Mouse (Mus musculus): Measurements from ENCODE around the gene Ipo9. TPM values are rescaled to one million over a fixed set of nuclear protein-coding genes. Genes with fewer than 3 reads are reported as not detected.

The Ipo9 gene
- polyA plus RNA-seq, 1 experiment from 2014 or later = 176 TPM

GRCm38 (mm10) chr1:135368245-135368644 lies 62.1 kb downstream of the Ipo9 start:
- no peaks in the 10 kb centered on the region for H3K27me3 ChIP-seq (ENCODE audit: control insufficient read depth, insufficient read depth, low read length)
- H3K4me3 ChIP-seq (ENCODE audit: low read length) = peak overlapping the region; percentile 45
- peak overlapping the region; percentile 88 for H3K4me2 ChIP-seq (replicated peaks; ENCODE audit: low read depth, low read length)
- H3K27ac ChIP-seq (ENCODE audit: low read depth, low read length) = no peak overlapping the region
- no peaks in the 10 kb centered on the region for H3K36me3 ChIP-seq (ENCODE audit: control insufficient read depth, insufficient read depth, low read length)
- 0 out of 2 replicates have a peak, but pooled peaks cover 4% of the 10 kb centered on the region for H3K4me1 ChIP-seq (ENCODE audit: control insufficient read depth, insufficient read depth, low read length)
- no peaks in the 10 kb centered on the region for H3K9me3 ChIP-seq (ENCODE audit: control insufficient read depth, low read length)
- WGBS = under 1% methylated on average over 20 of the region's 20 CpGs
- peak overlapping the region; percentile 50; the same call in 1 of the 2 replicates for H3K9ac ChIP-seq (ENCODE audit: low read depth, low read length)
- ATAC-seq (ENCODE audit: low FRiP score, low TSS enrichment) = peak; percentile 59

GRCm38 (mm10) chr1:135367595-135367994 lies 62.7 kb downstream of the Ipo9 start:
- no peaks in the 10 kb centered on the region for H3K36me3 ChIP-seq (ENCODE audit: control insufficient read depth, insufficient read depth, low read length)
- no peaks in the 10 kb centered on the region for H3K27me3 ChIP-seq (ENCODE audit: control insufficient read depth, insufficient read depth, low read length)
- no peak for ATAC-seq (ENCODE audit: low FRiP score, low TSS enrichment)
- no peak overlapping the region for H3K27ac ChIP-seq (ENCODE audit: low read depth, low read length)
- 0 out of 2 replicates have a peak, but pooled peaks cover 4% of the 10 kb centered on the region for H3K4me1 ChIP-seq (ENCODE audit: control insufficient read depth, insufficient read depth, low read length)
- no peak overlapping the region for H3K4me3 ChIP-seq (ENCODE audit: low read length)
- H3K4me2 ChIP-seq (replicated peaks; ENCODE audit: low read depth, low read length) = no peak overlapping the region
- no peak overlapping the region for H3K9ac ChIP-seq (ENCODE audit: low read depth, low read length)
- WGBS = 69% methylated on average over 8 of the region's 8 CpGs
- H3K9me3 ChIP-seq (ENCODE audit: control insufficient read depth, low read length) = no peaks in the 10 kb centered on the region

- WGBS = 74% methylated on average over 7 of the region's 7 CpGs
- Histone ChIP-seq H3K36me3 (ENCODE audit: control insufficient read depth, insufficient read depth, low read length) (no peaks in the 10 kb centered on the region), H3K9me3 (ENCODE audit: control insufficient read depth, low read length) (no peaks in the 10 kb centered on the region), H3K27ac (ENCODE audit: low read depth, low read length) (no peak overlapping the region), H3K4me1 (ENCODE audit: control insufficient read depth, insufficient read depth, low read length) (0 out of 2 replicates have a peak, but pooled peaks cover 4% of the 10 kb centered on the region), H3K27me3 (ENCODE audit: control insufficient read depth, insufficient read depth, low read length) (no peaks in the 10 kb centered on the region), H3K4me2 (replicated peaks; ENCODE audit: low read depth, low read length) (no peak overlapping the region), H3K9ac (ENCODE audit: low read depth, low read length) (no peak overlapping the region), H3K4me3 (ENCODE audit: low read length) (no peak overlapping the region)
- no peak for ATAC-seq (ENCODE audit: low FRiP score, low TSS enrichment)
Measured at GRCm38 (mm10) chr1:135367005-135367404, 63.3 kb downstream of the Ipo9 start.

GRCm38 (mm10) chr1:135366380-135366779 lies 63.9 kb downstream of the Ipo9 start:
- Histone ChIP-seq H3K27ac (ENCODE audit: low read depth, low read length) (no peak overlapping the region), H3K4me2 (replicated peaks; ENCODE audit: low read depth, low read length) (no peak overlapping the region), H3K4me1 (ENCODE audit: control insufficient read depth, insufficient read depth, low read length) (0 out of 2 replicates have a peak, but pooled peaks cover 4% of the 10 kb centered on the region), H3K9me3 (ENCODE audit: control insufficient read depth, low read length) (no peaks in the 10 kb centered on the region), H3K9ac (ENCODE audit: low read depth, low read length) (no peak overlapping the region), H3K4me3 (ENCODE audit: low read length) (no peak overlapping the region), H3K27me3 (ENCODE audit: control insufficient read depth, insufficient read depth, low read length) (no peaks in the 10 kb centered on the region), H3K36me3 (ENCODE audit: control insufficient read depth, insufficient read depth, low read length) (no peaks in the 10 kb centered on the region)
- ATAC-seq (ENCODE audit: low FRiP score, low TSS enrichment) = no peak

- H3K4me3 ChIP-seq (ENCODE audit: low read length) = no peak overlapping the region
- H3K36me3 ChIP-seq (ENCODE audit: control insufficient read depth, insufficient read depth, low read length) = no peaks in the 10 kb centered on the region
- H3K27ac ChIP-seq (ENCODE audit: low read depth, low read length) = no peak overlapping the region
- no peaks in the 10 kb centered on the region for H3K27me3 ChIP-seq (ENCODE audit: control insufficient read depth, insufficient read depth, low read length)
- H3K4me2 ChIP-seq (replicated peaks; ENCODE audit: low read depth, low read length) = no peak overlapping the region
- H3K9me3 ChIP-seq (ENCODE audit: control insufficient read depth, low read length) = no peaks in the 10 kb centered on the region
- WGBS = 80% methylated on average over 8 of the region's 8 CpGs
- H3K4me1 ChIP-seq (ENCODE audit: control insufficient read depth, insufficient read depth, low read length) = no peaks in the 10 kb centered on the region
- ATAC-seq (ENCODE audit: low FRiP score, low TSS enrichment) = no peak
- no peak overlapping the region for H3K9ac ChIP-seq (ENCODE audit: low read depth, low read length)
Measured at GRCm38 (mm10) chr1:135363446-135363845, 66.9 kb downstream of the Ipo9 start.

GRCm38 (mm10) chr1:135362115-135362514 lies 68.2 kb downstream of the Ipo9 start:
- H3K4me1 ChIP-seq (ENCODE audit: control insufficient read depth, insufficient read depth, low read length) = no peaks in the 10 kb centered on the region
- H3K9ac ChIP-seq (ENCODE audit: low read depth, low read length) = no peak overlapping the region
- H3K4me2 ChIP-seq (replicated peaks; ENCODE audit: low read depth, low read length) = no peak overlapping the region
- H3K4me3 ChIP-seq (ENCODE audit: low read length) = no peak overlapping the region
- no peaks in the 10 kb centered on the region for H3K36me3 ChIP-seq (ENCODE audit: control insufficient read depth, insufficient read depth, low read length)
- ATAC-seq (ENCODE audit: low FRiP score, low TSS enrichment) = no peak
- no peaks in the 10 kb centered on the region for H3K9me3 ChIP-seq (ENCODE audit: control insufficient read depth, low read length)
- no peak overlapping the region for H3K27ac ChIP-seq (ENCODE audit: low read depth, low read length)
- no peaks in the 10 kb centered on the region for H3K27me3 ChIP-seq (ENCODE audit: control insufficient read depth, insufficient read depth, low read length)

- ATAC-seq (ENCODE audit: low FRiP score, low TSS enrichment) = no peak
- H3K36me3 ChIP-seq (ENCODE audit: control insufficient read depth, insufficient read depth, low read length) = no peaks in the 10 kb centered on the region
- H3K27ac ChIP-seq (ENCODE audit: low read depth, low read length) = no peak overlapping the region
- H3K4me2 ChIP-seq (replicated peaks; ENCODE audit: low read depth, low read length) = no peak overlapping the region
- no peaks in the 10 kb centered on the region for H3K9me3 ChIP-seq (ENCODE audit: control insufficient read depth, low read length)
- no peak overlapping the region for H3K9ac ChIP-seq (ENCODE audit: low read depth, low read length)
- H3K4me1 ChIP-seq (ENCODE audit: control insufficient read depth, insufficient read depth, low read length) = no peaks in the 10 kb centered on the region
- WGBS = 83% methylated on average over 4 of the region's 4 CpGs
- no peaks in the 10 kb centered on the region for H3K27me3 ChIP-seq (ENCODE audit: control insufficient read depth, insufficient read depth, low read length)
- no peak overlapping the region for H3K4me3 ChIP-seq (ENCODE audit: low read length)
Measured at GRCm38 (mm10) chr1:135361491-135361890, 68.8 kb downstream of the Ipo9 start.

- 0 out of 2 replicates have a peak, but pooled peaks have one; percentile 62 for ATAC-seq (ENCODE audit: low FRiP score, low TSS enrichment)
- 0 out of 2 replicates have a peak overlapping the region, but pooled peaks have one; percentile 14 for H3K27ac ChIP-seq (ENCODE audit: low read depth, low read length)
Measured at GRCm38 (mm10) chr1:135359071-135359470, 71.2 kb downstream of the Ipo9 start.

GRCm38 (mm10) chr1:135351953-135352352 lies 78.3 kb downstream of the Ipo9 start:
- Histone ChIP-seq H3K4me1 (ENCODE audit: control insufficient read depth, insufficient read depth, low read length) (no peaks in the 10 kb centered on the region), H3K9ac (ENCODE audit: low read depth, low read length) (no peak overlapping the region), H3K36me3 (ENCODE audit: control insufficient read depth, insufficient read depth, low read length) (no peaks in the 10 kb centered on the region), H3K4me3 (ENCODE audit: low read length) (no peak overlapping the region), H3K9me3 (ENCODE audit: control insufficient read depth, low read length) (no peaks in the 10 kb centered on the region), H3K27me3 (ENCODE audit: control insufficient read depth, insufficient read depth, low read length) (no peaks in the 10 kb centered on the region), H3K27ac (ENCODE audit: low read depth, low read length) (no peak overlapping the region), H3K4me2 (replicated peaks; ENCODE audit: low read depth, low read length) (no peak overlapping the region)
- WGBS = 60% methylated on average over 3 of the region's 3 CpGs
- ATAC-seq (ENCODE audit: low FRiP score, low TSS enrichment) = no peak

More at GRCm38 (mm10) chr1:135359071-135359470, 71.2 kb downstream of the Ipo9 start:
- no peaks in the 10 kb centered on the region for H3K9me3 ChIP-seq (ENCODE audit: control insufficient read depth, low read length)
- H3K27me3 ChIP-seq (ENCODE audit: control insufficient read depth, insufficient read depth, low read length) = no peaks in the 10 kb centered on the region
- H3K4me2 ChIP-seq (replicated peaks; ENCODE audit: low read depth, low read length) = no peak overlapping the region
- no peaks in the 10 kb centered on the region for H3K36me3 ChIP-seq (ENCODE audit: control insufficient read depth, insufficient read depth, low read length)
- no peak overlapping the region for H3K4me3 ChIP-seq (ENCODE audit: low read length)
- peak overlapping the region; percentile 4; the same call in 1 of the 2 replicates for H3K9ac ChIP-seq (ENCODE audit: low read depth, low read length)
- no peaks in the 10 kb centered on the region for H3K4me1 ChIP-seq (ENCODE audit: control insufficient read depth, insufficient read depth, low read length)
- 13% methylated on average over 2 of the region's 2 CpGs for WGBS
